Mouse (Mus musculus) thymus, postnatal 10 days (tissue): ENCODE results near the gene Cnih1.
A peak's percentile ranks its signal among the peaks of the same experiment; 100 is the strongest.
"Not testable (repeated sequence)": the region's sequence is repeated elsewhere in the genome, so short reads cannot be mapped to it uniquely, and the experiment has no call there.

ENCODE experiments used
- DNase-seq, 2 experiments: peaks; one replicate each; pipeline ENCODE4 v3.0.0; 2021; ENCODE audit warnings: low spot score in 2 of 2

Cnih1 gene

DNA sequence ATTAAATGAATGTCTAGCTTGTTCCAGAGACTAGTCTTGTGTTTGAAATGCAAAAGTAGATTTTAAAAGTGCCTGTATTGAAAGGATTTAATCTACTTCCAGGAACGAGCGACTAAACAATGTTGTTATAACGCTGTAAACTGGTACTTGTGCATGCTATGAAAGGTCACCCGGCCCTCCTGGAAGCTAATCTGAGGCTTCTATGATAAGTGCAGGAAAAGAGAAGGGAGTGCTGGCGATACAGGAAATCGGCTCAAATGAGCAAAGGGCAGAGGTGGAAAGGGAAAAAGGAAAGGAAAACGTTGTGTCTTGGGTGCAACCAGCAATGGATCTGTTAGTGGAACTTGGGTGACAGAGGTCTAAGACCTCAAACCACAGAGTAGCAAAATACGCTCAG lies 292 bp upstream of the Cnih1 start:
- DNase-seq = no peak

DNA sequence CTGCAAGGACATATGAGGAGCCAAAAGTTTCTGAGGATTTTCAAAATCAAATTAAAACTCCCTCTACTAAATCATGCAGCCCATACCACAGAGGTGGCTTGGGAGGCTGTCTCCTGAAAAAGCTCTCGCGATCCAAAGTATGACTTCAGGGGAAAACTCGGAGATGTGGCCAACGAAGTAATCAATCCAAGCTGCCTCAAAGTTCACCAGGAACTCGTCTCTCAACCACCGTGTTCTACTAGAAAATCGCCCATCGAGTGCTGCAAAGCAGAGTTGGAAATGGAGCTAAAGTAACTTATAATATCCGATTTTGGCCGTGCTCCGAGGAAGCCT lies 791 bp downstream of the Cnih1 start:
- peak in 1 of 2 experiments; percentile 7 for DNase-seq

DNA sequence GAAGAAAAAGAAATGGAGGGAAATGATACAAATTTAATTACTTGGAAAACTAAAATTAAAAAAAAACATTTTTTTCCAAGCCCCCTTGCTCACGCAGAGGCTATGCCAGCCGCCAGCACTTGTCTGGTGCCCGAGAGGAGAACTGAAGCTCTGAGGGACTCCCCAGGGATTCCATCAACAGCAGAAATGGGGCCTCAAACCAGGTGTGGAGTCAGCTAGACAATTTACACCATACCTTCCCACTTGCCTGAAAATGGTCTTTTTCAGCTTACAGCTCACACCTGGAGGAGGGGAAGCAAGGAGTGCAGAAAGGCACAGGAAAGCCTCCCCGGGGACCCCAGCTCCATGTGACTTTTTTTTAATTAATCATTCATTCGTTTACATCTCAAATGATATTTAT lies 3.0 kb downstream of the Cnih1 start:
- no peak for DNase-seq

DNA sequence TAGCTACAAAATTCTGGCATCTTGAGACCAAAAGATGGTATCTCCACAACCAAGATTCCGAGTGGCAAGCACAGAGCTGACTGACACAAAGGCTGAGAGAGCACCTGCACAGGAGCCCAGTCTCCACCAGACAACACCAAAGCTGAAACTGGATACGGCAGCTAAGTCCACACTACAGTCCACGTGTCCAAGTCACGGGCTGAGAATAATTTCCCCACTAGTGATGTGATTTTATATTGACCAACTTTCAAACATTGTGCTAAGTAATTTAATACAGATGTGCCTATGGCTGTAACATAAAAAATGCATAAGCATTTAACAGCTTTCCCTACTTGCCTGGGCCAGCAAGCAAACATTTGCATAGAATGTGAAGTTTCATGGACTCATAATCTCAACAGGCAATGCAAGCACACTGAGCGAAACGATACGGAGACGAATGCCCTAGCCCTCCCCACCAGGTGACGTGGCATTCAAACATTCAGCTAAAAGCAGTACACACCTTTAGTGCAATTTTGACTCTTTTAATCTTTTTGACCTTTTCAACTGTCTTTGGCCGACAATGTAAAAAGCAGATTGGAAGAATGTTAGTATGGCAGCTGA lies 4.8 kb downstream of the Cnih1 start:
- no peak for DNase-seq

DNA sequence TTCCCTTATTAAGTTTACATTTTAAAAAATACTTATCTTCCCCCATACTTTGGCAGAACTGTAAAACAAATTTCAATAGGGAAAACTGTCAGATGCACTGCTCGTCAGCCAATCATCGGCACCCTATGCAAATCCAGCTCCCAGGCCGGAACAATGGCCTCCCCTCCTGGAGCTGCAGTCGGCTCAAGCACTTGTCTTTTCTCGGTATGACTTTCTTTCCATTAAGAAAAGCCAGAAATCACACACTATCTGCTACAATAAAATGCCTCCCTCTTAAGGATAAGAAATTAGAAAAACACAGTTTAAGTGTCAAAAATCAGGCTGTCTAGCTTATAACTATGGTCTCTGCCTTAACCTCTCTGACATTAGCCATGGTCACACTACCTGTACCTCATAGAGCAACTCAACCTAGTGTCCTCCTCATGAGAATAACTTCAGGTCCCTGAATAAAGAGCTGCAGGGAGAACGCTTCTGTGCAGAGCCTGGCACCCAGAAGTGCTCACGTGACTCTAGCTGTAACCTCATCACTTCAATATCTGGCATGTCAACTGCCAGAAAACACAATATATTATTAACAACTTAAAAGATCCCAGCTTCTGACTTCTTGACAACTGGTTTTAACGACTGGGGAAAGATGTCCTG lies 5.9 kb downstream of the Cnih1 start:
- DNase-seq = no peak

DNA sequence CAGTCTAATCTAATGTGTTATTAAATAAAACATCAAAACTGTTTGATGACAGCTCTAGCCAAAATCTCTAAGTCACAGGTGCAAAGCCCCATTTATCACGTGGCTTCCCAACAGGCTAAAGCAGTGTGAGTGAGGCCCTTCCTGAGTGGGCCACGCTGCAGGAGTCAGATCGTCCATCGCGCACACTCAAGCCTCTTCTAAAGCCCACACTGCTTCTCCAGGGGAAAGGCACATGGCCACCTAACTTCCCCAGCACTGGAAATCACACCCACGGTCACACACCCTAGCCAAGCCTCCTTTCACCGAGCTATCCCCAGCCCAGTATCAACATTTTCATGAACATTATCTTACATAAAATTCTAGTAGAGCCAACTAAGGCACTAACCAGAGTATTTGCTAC lies 7.1 kb downstream of the Cnih1 start:
- no peak for DNase-seq

DNA sequence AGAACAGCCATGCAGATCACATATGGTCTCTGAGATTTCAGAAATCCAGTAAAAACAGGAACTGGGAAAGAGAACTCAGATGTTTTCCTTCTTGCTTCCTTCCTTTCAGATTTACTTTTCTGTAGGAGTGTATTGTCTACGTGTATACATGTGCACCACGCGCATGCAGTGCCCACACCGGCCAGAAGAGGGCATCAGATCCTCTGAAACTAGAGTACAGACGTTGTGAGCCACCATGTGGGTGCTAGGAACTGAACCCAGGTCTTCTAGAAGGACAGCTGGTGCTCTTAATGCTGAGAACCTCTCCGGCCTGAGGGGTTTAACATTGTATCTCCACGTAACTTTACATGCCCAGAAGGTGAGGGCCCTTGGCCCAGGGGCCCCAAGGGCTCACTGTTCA lies 9.0 kb downstream of the Cnih1 start:
- DNase-seq = no peak

DNA sequence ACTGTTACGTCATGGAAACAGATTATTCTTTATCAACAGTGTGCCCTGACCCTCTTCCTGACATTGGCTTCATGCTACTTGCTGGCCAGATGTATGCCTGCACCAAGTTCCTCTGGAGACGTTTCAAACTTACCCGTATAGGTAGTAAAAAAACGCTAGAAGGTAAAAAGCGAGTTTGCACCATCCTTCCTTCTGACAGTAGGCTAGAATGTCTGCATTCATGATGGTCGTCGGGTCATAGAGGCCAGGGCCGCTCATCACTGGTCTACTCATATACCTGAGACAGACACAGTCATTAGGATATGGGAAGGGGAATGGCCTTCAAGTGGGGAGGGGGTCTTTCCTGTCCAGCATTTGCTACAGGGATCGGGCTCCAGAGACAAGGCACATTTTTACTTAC lies 9.5 kb downstream of the Cnih1 start:
- DNase-seq = no peak

DNA sequence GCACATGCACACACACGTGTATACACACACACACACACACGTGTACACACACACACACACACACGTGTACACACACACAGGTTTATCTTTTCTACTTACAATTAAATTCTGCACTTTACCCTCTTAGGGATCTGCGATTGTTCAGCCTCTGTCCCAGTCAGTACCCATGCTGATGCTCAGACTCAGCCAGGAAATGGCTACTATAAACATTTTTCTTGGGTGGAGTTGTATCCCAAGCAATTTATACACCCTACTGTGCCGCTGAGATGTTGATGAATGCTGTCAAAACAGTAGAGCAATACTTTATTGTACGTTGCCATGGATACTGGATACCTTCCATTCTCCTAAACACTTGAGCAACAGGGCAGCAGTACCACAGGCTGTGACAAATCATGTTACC lies 18.2 kb downstream of the Cnih1 start:
- no peak for DNase-seq

DNA sequence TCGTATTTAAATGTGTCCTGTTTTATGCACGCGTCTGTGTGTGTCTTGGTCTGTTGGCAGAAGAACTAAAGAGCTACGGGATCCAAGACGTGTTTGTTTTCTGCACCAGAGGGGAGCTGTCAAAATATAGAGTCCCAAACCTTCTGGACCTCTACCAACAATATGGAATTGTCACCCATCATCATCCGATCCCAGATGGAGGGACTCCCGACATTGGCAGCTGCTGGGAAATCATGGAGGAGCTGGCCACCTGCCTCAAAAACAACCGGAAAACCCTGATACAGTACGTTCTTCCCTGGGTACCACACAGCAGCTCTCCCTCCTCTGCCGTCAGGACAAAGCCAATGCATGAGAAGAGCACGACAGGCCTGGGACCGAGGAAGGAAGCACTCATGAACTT lies 21.1 kb downstream of the Cnih1 start:
- DNase-seq = no peak

DNA sequence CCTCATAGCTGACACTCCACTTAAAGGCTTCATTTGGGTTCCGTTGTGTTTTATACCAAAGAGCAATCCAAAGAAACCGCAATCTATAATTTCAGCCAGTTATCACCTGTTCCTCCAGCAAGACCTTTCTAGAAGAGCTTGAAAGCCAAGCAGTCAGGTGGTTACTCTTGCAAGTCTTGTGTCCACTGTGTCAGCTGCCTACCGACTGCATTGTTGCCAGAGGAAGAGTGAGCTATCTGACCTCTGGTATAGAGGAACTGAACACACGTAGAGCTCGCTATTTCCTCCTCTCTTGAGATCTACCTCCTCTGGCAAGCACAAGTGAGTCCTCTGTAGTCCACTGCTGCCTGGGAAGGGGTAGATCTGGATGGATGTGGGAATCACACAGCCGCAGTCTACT lies 27.0 kb downstream of the Cnih1 start:
- DNase-seq = no peak

DNA sequence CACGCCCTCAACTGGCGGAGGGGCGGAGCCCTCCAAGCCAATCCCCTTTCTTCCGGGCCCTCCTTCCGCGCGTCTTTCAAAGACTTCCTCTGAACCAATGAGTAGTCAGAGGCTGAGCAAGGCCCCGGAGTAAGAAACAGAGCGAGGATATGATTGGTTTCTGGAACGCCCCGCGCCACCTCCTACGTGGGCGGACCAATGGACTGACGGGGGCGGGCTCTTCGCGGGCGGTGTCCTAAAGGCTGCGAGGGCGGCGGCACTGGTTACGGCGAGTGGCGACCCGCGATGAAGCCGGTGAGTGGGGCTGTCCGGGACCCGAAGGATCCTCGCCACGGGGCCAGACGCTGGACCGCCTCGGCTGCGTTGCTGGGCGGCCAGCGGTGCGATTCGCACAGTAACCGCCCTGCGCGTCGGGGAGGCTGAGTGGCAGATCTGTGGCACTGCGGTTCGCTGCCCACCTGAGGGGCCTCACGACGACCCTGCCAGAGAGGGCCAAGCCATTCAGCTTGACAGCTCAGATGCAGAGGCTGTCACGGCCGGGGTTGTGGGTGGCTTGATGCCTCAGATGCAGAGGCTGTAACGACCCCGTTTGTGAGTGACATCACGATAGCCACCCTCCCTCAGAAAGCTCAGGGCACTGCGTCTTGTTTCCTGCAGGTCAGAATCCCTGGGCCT lies 27.7 kb downstream of the Cnih1 start, which contains the start of gene Cdkn3:
TSS of gene Cdkn3 (plus strand) at position 187 of the 675 bp plus-strand sequence.
- peak; percentile 85 to 88 for DNase-seq

DNA sequence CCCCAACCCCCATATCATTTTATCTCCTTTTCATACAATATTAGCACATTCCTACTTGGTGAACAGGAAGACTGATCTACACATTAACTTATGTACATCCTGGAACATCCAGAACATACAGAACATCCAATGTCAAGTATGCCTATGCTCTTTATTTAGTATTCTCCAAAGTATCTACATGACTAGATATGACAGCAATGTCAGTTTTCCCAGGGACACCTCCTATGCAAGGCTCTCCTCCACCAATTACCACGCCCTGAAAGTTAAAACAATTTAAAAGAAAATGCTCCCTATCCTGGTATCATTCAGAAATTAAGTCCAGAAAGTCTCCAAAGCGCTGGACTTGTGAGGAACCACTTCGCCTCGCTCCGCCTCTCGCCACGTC lies 28.2 kb downstream of the Cnih1 start:
- DNase-seq = no peak

DNA sequence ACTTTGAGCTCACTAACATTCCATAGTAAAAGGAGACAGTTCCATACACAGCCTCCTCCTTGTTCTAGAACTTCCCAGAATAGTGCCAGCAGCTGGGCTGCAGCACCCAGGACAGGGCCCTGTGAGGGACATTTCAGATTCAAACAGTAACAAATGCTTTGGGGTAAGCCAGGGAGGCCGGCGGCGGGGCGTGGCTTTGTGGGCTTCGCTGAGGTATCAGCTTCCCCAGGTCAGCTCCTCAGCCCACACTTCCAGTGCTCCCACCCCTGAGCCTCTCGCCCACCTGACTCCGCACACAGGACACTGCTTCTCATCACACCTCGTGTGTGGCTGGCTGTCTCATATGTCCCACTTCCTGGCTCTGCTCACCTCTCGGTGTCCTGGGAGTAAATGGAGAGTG lies 30.5 kb downstream of the Cnih1 start:
- DNase-seq = no peak

DNA sequence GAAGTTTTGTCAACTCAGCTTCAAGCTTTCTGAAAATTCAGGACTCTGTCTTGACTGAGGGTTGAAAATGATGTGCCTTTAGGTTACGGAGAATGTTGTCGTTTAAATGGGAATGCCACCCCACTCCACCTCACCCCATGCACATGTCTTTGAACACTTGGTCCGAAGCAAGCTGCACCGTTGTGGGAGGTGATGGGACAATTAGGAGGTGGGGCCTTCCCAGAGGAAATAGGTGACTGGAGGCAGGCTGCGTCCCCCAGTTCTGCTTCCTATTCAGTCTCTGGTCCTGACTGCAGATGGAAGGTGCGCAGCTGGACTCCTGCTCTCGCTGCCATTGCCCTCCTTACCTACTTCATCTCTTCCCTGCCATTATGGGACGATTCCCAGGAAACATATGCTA lies 32.4 kb downstream of the Cnih1 start:
- no peak for DNase-seq

DNA sequence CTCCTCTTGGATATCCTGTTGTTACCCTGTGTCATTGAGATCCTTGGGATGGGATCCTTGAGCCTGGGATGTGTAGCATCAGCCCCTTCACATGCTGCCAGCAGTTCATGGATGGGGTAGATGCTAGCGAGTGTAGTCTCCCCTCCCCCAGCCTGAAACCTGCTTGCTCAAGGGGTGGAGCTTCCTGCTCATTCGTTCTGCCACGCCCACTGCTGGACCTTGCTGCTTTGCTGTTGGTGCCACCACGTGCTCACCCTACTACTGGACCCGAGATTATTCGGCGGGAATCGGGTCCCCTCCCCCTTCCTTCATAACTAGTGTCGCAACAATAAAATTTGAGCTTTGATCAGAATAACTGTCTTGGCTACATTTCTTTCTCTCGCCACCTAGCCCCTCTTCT lies 33.8 kb downstream of the Cnih1 start:
- not testable (repeated sequence) for DNase-seq

DNA sequence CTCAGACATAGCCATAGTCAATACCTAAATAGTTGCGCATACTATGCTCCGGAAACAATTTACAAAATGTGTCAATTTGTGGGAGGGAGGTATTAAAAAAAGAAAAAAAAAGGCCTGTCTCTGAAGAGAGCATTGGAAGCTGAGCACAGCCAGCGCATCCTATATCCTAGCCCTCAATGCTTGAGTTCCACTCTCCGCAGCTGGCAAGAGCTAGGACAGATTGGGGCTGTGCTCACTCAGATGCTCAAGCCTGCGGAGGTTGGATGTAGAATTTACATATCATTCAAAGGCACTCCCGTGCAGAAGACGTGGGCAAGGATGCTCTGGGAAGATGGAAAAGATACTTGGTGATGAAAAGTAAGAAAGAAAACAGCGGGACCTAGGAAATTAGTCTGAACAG lies 42.8 kb downstream of the Cnih1 start:
- DNase-seq = no peak

DNA sequence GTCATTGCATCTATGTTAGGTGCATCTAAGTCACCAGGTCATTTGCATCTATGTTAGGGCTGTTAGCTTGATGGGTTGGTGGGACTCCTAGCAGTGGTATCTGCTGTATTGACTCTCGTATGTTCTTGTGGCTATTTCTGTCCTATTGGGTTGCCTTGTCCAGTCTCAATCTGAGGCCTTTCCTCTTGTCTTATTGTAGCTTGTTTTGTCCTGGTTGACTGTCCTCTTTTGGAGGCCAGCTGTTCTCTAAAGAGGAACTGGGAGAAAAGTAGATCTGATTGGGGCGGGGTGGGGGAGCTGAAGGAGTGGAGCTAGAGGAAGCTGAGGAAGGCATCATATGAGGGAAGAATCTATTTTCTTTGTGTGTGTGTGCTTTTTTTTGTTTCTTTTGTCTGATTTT lies 45.5 kb downstream of the Cnih1 start:
- DNase-seq = no peak

DNA sequence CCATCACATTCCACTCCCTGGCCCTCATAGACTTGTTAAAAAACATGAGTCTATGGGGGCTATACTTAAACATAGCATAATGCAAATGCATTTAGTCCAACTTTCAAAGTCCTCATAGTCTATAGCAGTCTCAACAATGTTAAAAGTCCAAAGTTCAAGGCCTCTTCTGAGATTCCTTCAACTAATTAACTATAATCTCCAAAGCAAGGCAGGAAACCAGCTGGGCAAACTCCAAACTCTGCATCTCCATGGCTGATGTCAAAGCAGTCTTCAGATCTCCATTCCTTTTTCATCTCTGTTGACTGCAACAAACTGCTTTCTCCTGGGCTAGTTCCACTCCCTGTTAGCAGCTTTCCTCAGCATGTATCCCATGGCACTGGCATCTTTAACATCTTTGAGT lies 50.9 kb downstream of the Cnih1 start:
- DNase-seq = not testable (repeated sequence)

DNA sequence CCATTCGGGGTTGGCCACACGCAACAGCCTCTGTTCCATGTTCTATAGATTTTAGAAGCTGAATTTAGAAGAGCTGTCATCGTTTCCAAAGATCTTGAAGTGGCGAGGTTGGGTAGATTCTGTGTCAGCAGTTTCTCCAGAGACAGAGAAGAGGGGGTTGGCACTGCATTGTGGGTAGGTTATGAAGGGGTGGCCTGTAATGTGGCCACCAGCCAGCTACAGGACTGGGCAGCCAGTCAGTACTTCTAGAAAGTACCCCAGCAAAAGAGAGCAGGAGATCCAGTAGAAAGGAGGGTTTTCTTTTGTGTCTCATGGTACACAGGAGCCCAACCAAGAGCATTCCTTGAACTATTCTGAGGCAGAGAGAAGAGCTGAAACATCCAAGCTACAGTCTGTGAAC lies 51.8 kb downstream of the Cnih1 start:
- DNase-seq = no peak

DNA sequence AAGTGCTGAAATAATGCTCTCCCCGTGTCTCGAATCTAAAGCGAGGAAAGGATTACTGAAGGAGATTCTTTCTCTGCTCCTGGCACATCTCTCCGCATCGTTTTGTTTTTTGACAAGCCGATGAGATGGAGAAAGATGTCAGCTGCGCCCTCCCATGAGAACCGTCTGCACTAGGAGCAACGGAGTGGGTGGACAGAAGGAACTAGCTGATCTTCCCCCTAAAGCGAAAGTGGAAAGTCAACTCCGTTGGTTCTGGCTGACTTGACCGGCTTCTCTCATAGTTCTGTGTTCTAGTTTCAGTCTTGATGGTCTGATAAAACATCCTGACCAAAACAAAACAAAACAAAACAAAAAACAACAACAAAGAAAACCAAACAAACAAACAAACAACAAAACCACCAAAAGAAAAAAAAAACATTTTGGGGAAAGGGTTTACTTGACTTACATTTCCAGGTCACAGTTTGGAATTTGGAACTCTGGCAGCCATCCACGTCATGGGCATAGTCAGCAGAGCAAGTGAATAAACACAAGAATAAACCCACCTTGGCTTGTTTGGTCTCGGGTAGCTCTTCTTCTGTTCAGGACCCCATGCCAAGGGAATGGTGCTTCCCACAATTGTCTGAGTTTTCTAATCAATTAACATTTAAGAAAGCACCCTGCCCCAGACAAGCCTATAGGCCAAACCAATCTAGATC lies 53.3 kb downstream of the Cnih1 start:
- no peak for DNase-seq

DNA sequence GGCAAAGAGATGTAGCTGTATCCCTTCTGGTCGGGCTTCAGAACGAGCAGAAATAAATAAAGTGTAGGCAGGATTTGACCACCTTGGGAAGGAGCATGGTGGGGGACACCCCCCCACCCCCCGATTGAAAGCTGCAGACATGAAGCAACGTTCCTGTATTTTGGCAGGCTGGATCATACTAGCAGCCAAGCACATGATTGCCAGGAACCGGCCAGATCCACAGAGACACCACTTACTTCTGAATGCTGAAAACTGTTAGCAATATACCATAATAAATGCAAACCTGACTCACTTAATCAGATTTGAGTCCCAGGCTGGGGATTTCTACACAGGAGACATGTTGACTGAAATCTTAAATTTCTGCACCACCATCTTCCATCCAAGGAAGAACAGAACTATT lies 53.9 kb downstream of the Cnih1 start:
- DNase-seq = no peak

DNA sequence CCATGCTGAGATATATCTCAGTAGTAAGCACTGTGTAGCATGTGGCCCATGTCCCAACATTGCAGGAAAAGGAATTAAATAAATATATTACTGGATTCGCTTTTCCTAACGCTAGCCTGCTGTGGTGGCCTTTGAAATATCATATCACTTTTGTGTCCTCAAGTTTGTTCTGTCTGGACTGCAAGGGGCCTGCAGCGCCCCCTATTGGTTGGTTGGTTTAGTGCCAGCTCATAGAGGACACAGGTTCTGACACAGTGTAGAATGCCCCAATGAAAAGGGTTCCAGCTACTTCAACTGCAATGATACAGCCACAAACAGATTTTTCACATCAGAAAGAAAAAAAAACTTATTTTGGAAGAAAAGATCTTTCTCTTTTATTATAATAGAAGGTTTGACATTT lies 62.5 kb downstream of the Cnih1 start:
- DNase-seq = peak in 1 of 2 experiments; percentile 49
